Mouse (Mus musculus) lung, adult 18-20 months (tissue): ENCODE measurements around the gene Prph2.

ENCODE experiments used
- DNase-seq, 2 experiments: peaks; one replicate each; pipeline ENCODE4 v3.0.0; 2022; ENCODE audit warnings: mixed read lengths in 2 of 2

Prph2 gene

GRCm38 (mm10) chr17:46890843-46891594, 19.2 kb upstream of the Prph2 start:
- peak; percentile 41 to 45 for DNase-seq

DNA sequence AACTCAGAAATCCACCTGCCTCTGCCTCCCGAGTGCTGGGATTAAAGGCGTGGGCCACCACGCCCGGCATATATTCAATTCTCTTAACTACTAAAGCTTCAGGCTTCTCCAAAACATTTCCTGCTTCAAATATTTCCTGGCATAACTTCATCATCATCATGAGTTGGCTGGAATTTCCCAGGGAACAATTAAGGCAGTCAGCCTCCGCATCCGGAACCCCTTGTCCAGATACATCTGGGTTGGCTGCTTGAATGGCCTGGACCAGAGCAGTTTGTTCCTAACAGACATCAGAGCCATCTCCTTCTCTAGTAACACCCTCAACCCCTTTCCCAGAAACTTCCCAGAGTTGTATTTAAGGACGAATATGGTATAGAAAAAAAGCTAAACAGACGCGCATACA, 14.8 kb upstream of the Prph2 start:
- peak in 1 of 2 experiments; percentile 53 for DNase-seq

- peak in 1 of 2 experiments; percentile 47 for DNase-seq
These were observed 12.9 kb upstream of the Prph2 start for GRCm38 (mm10) chr17:46897221-46897950.

- DNase-seq, result no peak
These were observed 9.3 kb upstream of the Prph2 start for GRCm38 (mm10) chr17:46900941-46901340.

DNA sequence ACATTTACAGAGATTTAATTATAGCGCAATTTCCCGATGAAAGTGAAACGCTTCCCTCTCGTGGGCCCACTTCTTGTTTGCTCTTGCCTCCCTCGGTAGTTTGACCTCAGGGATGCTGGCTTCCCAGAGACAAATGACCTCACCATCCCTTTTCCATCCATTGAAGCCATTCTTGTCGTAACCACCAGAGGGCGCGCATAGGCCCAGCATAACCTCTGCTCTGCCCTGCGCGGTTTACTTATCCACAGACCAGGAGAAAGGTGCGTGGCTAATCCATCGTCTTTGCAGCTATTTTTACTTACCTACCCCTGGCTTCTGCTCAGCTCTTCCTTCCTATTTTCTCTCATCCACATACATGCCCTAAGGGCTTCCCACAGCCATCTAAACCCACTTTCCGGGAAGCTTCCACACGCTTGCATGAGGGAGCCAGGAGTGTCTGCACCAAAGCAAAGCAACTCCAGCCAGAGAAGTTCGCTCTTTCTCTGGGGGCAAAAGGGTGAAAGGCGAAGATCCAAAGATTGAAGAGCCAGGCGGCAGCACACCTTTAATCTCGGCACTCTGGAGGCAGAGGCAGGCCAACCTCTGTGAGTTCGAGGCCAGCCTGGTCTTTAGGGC, 6.3 kb upstream of the Prph2 start:
- peak; percentile 71 to 81 for DNase-seq

GRCm38 (mm10) chr17:46912331-46912730, 2.1 kb downstream of the Prph2 start:
- no peak for DNase-seq

DNA sequence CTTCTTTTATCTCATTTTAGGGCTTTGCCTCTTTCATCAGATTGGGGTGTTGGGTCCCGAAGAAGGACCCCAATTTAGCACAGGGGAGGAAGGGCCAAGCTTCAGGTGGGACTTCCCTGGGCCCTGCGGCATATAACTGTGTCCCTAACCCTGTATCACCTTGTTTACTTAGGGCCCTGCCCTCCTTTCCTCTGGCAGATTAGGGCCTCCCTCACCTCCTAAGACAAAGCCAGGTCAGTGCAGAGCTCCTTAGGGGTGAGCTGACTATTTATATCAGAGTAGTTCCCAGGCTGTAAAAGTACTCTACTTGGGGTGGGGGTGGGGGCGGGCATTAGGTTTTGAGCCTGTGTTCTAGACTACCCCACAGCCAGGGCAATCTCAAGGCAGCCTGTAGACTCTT, 4.9 kb downstream of the Prph2 start:
- no peak for DNase-seq

DNA sequence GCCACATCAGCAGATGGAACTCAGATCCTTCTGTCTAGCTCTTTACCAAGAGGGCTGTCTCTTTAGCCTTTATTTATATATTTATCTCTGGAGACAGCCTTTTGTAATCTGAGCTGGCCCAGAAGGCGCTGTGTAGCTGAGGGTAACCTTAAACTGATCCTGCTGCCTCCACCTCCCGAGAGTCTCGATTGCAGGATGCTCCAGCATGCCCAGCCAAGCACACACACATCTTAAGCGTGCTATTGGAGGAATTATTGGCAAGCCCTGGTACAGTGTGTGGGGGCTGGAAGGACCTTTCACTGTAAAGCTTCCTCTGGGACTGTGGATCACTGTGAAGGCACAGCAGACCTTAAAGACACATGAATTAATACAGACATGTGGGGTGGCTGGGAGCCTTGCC, 8.7 kb downstream of the Prph2 start:
- no peak for DNase-seq

GRCm38 (mm10) chr17:46920855-46921254, 10.6 kb downstream of the Prph2 start:
- no peak for DNase-seq

DNA sequence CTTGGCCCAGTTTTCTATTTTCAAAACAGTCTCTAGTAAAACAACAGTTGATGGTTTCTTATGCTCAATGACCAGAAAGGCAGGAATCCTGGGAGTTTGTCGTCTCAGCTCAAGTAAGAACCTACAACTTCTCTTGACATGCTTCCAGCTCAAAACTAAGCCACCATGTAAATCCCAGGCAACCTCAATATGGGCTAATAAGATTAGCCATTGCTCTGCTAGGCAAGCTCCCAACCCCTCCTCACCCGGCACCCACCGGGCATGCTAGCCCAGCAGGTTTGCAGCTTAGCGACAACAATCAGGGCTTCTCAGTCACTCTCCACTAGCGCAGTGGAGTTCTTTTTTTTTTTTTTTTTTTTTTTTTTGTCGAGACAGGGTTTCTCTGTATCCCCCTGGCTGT, 15.9 kb downstream of the Prph2 start:
- no peak for DNase-seq

- no peak for DNase-seq
These were observed 16.7 kb downstream of the Prph2 start for GRCm38 (mm10) chr17:46926941-46927340.

GRCm38 (mm10) chr17:46927781-46928180, 17.5 kb downstream of the Prph2 start:
- DNase-seq, result no peak

DNA sequence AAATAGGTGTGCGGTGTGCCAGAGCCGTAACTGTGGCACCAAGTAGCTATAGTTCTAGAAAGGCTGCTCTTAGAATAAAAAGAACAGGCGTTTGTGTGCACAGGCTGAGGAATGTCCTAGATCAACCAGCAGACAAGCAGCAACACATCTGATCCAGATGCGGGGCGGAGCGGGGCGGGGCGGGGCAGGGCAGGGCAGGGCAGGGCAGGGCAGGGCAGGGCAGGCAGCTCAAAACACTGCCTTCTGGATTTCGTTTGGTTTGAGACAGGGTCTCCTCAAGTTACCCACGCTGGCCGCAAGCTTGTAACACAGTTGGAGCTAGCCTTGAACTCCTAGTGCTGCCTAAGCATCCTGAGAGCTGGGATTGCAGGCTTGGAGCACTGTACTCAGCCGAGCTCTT, 19.0 kb downstream of the Prph2 start:
- DNase-seq, result no peak

DNA sequence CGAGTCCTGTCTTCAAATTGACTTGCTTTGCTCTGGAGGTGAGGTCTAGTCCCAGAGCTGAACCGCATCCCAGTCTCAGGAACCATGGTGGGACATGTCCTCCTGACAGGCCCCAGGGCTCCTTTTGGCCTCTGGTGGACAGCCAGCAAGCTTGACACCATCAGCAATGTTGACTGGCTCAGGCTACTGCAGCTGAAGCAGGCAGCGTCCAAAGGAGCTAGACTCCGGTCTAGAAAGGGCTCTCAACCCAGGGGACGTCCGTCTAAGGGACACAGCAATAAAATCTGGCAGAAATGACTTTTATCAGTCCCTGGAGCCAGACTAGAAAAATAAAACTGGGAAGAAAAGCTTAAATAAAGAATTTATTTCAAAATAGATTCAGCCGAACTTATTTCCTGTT, 19.6 kb downstream of the Prph2 start:
- no peak for DNase-seq

DNA sequence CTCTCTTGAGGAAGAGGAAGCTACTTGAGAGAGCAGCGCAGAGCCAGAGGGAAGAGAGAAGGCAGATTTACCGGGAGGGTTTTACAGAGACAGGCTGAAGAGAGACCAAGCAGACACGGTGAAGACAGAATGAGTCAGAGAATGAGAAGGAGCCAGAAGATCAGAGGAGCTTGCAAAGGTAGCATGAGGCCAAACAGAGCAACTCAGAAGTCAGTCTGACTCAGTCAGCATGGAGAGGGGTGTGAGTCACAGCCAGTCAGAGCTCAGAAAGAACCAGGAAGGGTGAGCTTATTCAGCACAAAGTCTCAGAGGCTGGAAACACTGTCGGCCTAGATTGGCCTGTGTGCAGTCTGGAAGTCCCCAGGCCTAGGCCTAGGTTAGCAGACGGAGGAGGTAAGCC, 22.7 kb downstream of the Prph2 start:
- no peak for DNase-seq

GRCm38 (mm10) chr17:46933557-46934348, 23.5 kb downstream of the Prph2 start:
- peak; percentile 31 to 46 for DNase-seq

GRCm38 (mm10) chr17:46940461-46940860, 30.2 kb downstream of the Prph2 start:
- no peak for DNase-seq

- no peak for DNase-seq
These were observed 32.2 kb downstream of the Prph2 start for GRCm38 (mm10) chr17:46942421-46942820.

DNA sequence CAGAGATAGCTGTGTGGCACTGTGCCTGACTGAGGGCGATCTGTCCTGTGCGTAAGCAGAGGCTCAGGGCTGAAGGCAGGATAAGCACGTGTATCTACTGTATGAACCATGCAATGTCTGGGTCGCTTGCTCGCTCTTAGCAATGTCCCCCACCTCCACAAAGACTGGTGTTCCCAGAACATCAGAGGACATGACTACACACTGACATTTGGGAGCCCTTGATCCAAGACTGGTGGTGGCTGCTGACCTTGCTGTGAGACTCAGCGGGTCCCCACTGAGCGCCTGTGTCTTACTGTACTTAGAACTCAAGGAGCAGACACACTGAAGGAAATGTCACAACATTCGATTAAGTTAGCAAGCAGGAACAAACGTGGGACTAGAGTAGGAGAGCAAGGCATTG, 36.0 kb downstream of the Prph2 start:
- DNase-seq, result no peak

GRCm38 (mm10) chr17:46958045-46958444, 47.8 kb downstream of the Prph2 start:
- no peak for DNase-seq

DNA sequence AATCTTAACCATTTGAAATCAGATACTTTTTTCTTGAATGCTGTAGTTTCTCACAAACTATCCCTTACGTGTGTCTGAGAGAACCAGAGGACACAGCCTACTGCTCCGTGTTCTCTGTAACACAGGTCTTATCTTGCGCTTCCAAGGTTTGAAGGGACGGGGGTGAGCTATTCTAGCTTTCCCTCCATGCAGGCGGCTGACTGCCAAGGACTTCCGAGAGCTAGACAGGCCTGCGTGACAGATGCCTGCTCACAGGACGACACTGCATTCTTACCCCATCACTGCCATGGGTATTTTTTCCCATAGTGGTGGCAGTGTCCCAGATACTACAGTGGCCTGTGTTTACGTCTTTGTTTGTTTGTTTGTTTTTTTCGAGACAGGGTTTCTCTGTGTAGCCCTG, 50.0 kb downstream of the Prph2 start:
- no peak for DNase-seq

- DNase-seq, result no peak
These were observed 51.9 kb downstream of the Prph2 start for GRCm38 (mm10) chr17:46962153-46962552.

- DNase-seq, result no peak
These were observed 52.9 kb downstream of the Prph2 start for GRCm38 (mm10) chr17:46963186-46963585.
